Mouse (Mus musculus) CH12.LX (cell line): ENCODE measurements around the gene Clec12a. TPM values are rescaled to one million over a fixed set of nuclear protein-coding genes. Genes with fewer than 3 reads are reported as not detected.
A peak's percentile ranks its signal among the peaks of the same experiment; 100 is the strongest.

Experiments used
- DNase-seq: peaks from one replicate; pipeline ENCODE4 v3.0.0-alpha.2; 2013; ENCODE audit errors: extremely low read depth
- H3K27ac ChIP-seq: 2 replicates; pipeline ENCODE4 v1.5.1; 2012; ENCODE audit warnings: low read depth, mild to moderate bottlenecking, control low read depth, moderate library complexity; ENCODE audit not compliant: insufficient read depth
- H3K27me3 ChIP-seq: replicated peaks from 2 replicates; pipeline ENCODE3; 2012; ENCODE audit warnings: inconsistent platforms
- H3K36me3 ChIP-seq, 2 experiments: replicated peaks in 1 of 2; 2 replicates each; pipeline versions ENCODE3 to v1.6.1; 2012; ENCODE audit warnings: inconsistent platforms in 1 of 2, low read length in 1 of 2, mild to moderate bottlenecking in 1 of 2, mixed read lengths in 1 of 2, moderate library complexity in 1 of 2; ENCODE audit not compliant: control insufficient read depth in 1 of 2, insufficient read depth in 1 of 2
- H3K4me1 ChIP-seq, 2 experiments: 2 replicates each; pipeline ENCODE4 v1.6.1; 2012; ENCODE audit warnings: inconsistent platforms in 1 of 2, moderate library complexity in 1 of 2; ENCODE audit not compliant: insufficient read depth in 2 of 2, control insufficient read depth in 1 of 2
- H3K4me2 ChIP-seq: 2 replicates; pipeline ENCODE4 v1.6.1; 2012; ENCODE audit warnings: low read depth, mild to moderate bottlenecking, control low read depth; ENCODE audit not compliant: poor library complexity, insufficient read depth, severe bottlenecking
- H3K4me3 ChIP-seq, 3 experiments: fragments of 150-350 bp in 1 of 3; sonication (generic) in 1 of 3; replicated peaks in 1 of 3; 2 replicates each; pipeline versions ENCODE3 to v1.5.1; 2011 to 2012; ENCODE audit warnings: low read depth in 2 of 3, low read length in 2 of 3, mild to moderate bottlenecking in 2 of 3, moderate library complexity in 2 of 3, control low read depth in 1 of 3, improper control_type of control experiment in 1 of 3, inconsistent platforms in 1 of 3, mixed read lengths in 1 of 3; ENCODE audit not compliant: poor library complexity in 1 of 3
- H3K79me2 ChIP-seq: replicated peaks from 2 replicates; pipeline ENCODE4 v1.6.1; 2012; ENCODE audit warnings: mild to moderate bottlenecking, moderate library complexity; ENCODE audit not compliant: control insufficient read depth, poor library complexity, insufficient read depth, severe bottlenecking; ENCODE audit errors: extremely low read depth
- H3K9ac ChIP-seq: 2 replicates; pipeline ENCODE4 v1.6.1; 2012; ENCODE audit warnings: low read depth, mild to moderate bottlenecking, control low read depth, moderate library complexity; ENCODE audit not compliant: insufficient read depth
- H3K9me3 ChIP-seq: replicated peaks from 2 replicates; pipeline ENCODE3; 2012; ENCODE audit warnings: low read length, inconsistent platforms, mixed read lengths
- CHD1 ChIP-seq: IDR thresholded peaks from 2 replicates; pipeline ENCODE4 v1.6.1; 2012; ENCODE audit warnings: low read depth, low read length, improper control_type of control experiment, inconsistent platforms
- CTCF ChIP-seq, 2 experiments: IDR thresholded peaks in 1 of 2; conservative IDR thresholded peaks in 1 of 2; 2 replicates each; pipeline ENCODE4 v1.5.1; 2011 to 2012; ENCODE audit warnings: low read depth in 2 of 2, low read length in 2 of 2, improper control_type of control experiment in 1 of 2, inconsistent platforms in 1 of 2, mild to moderate bottlenecking in 1 of 2, moderate library complexity in 1 of 2
- ELF1 ChIP-seq: IDR thresholded peaks from 2 replicates; pipeline ENCODE4 v1.6.1; 2014; ENCODE audit warnings: low read depth, mild to moderate bottlenecking, inconsistent platforms, low read length, improper control_type of control experiment
- EP300 ChIP-seq: IDR thresholded peaks from 2 replicates; pipeline ENCODE4 v1.6.1; 2011; ENCODE audit warnings: low read length, improper control_type of control experiment
- GABPA ChIP-seq: IDR thresholded peaks from 2 replicates; pipeline ENCODE4 v1.6.1; 2012; ENCODE audit warnings: low read depth, low read length, improper control_type of control experiment, inconsistent platforms; ENCODE audit not compliant: insufficient replicate concordance
- IRF4 ChIP-seq: IDR thresholded peaks from 2 replicates; pipeline ENCODE4 v1.6.1; 2014; ENCODE audit warnings: low read depth, mild to moderate bottlenecking, inconsistent platforms, low read length, improper control_type of control experiment
- JUND ChIP-seq: conservative IDR thresholded peaks from 2 replicates; pipeline ENCODE4 v1.6.1; 2011; ENCODE audit warnings: low read depth, low read length, improper control_type of control experiment
- KAT2A ChIP-seq: IDR thresholded peaks from 2 replicates; pipeline ENCODE4 v1.6.1; 2012; ENCODE audit warnings: low read length, improper control_type of control experiment, inconsistent platforms; ENCODE audit not compliant: insufficient replicate concordance
- MAFK ChIP-seq: IDR thresholded peaks from 2 replicates; pipeline ENCODE4 v1.6.1; 2011; ENCODE audit warnings: low read length, improper control_type of control experiment; ENCODE audit not compliant: insufficient replicate concordance
- MAX ChIP-seq: IDR thresholded peaks from 2 replicates; pipeline ENCODE4 v1.6.1; 2011; ENCODE audit warnings: low read length, improper control_type of control experiment
- MAZ ChIP-seq: IDR thresholded peaks from 2 replicates; pipeline ENCODE4 v1.6.1; 2012; ENCODE audit warnings: low read depth, mild to moderate bottlenecking, inconsistent platforms, low read length, improper control_type of control experiment, moderate library complexity
- MXI1 ChIP-seq: IDR thresholded peaks from 2 replicates; pipeline ENCODE4 v1.6.1; 2011; ENCODE audit warnings: mild to moderate bottlenecking, low read depth, low read length, improper control_type of control experiment
- MYC ChIP-seq: IDR thresholded peaks from 2 replicates; pipeline ENCODE4 v1.6.1; 2011; ENCODE audit warnings: low read depth, mild to moderate bottlenecking, improper control_type of control experiment, low read length
- NRF1 ChIP-seq: IDR thresholded peaks from 2 replicates; pipeline ENCODE4 v1.6.1; 2014; ENCODE audit warnings: low read depth, mild to moderate bottlenecking, inconsistent platforms, low read length, improper control_type of control experiment, moderate library complexity
- PAX5 ChIP-seq: IDR thresholded peaks from 2 replicates; pipeline ENCODE4 v1.6.1; 2012; ENCODE audit warnings: low read length, inconsistent platforms, mixed read lengths
- POLR2A ChIP-seq: IDR thresholded peaks from 2 replicates; pipeline ENCODE4 v1.6.1; 2011; ENCODE audit warnings: low read depth, mild to moderate bottlenecking, improper control_type of control experiment, low read length
- POLR2AphosphoS2 ChIP-seq: IDR thresholded peaks from 2 replicates; pipeline ENCODE4 v1.6.1; 2011; ENCODE audit warnings: low read depth, low read length, improper control_type of control experiment
- RAD21 ChIP-seq: IDR thresholded peaks from 2 replicates; pipeline ENCODE4 v1.6.1; 2011; ENCODE audit warnings: low read depth, mild to moderate bottlenecking, low read length, improper control_type of control experiment, moderate library complexity
- TCF12 ChIP-seq: IDR thresholded peaks from 2 replicates; pipeline ENCODE4 v1.6.1; 2014; ENCODE audit warnings: low read depth, mild to moderate bottlenecking, inconsistent platforms, low read length, improper control_type of control experiment
- UBTF ChIP-seq: IDR thresholded peaks from 2 replicates; pipeline ENCODE4 v1.6.1; 2012; ENCODE audit warnings: low read depth, mild to moderate bottlenecking, inconsistent platforms, low read length, improper control_type of control experiment, moderate library complexity
- USF1 ChIP-seq: IDR thresholded peaks from 2 replicates; pipeline ENCODE4 v1.6.1; 2014; ENCODE audit warnings: low read depth, mild to moderate bottlenecking, inconsistent platforms, low read length, improper control_type of control experiment
- USF2 ChIP-seq: conservative IDR thresholded peaks from 2 replicates; pipeline ENCODE4 v1.6.1; 2011; ENCODE audit warnings: low read depth, low read length, improper control_type of control experiment
- ZC3H11A ChIP-seq: IDR thresholded peaks from 2 replicates; pipeline ENCODE4 v1.6.1; 2012; ENCODE audit warnings: low read depth, mild to moderate bottlenecking, inconsistent platforms, low read length, improper control_type of control experiment
- ZNF384 ChIP-seq: IDR thresholded peaks from 2 replicates; pipeline ENCODE4 v1.6.1; 2012; ENCODE audit warnings: low read depth, low read length, improper control_type of control experiment, inconsistent platforms
- dilution Hi-C: fragments of 300-500 bp; cut with MboI; formaldehyde crosslinking; loops from 2 replicates; pipeline ENCODE4 v1.14.3; 2020; ENCODE audit warnings: low sequenced_read_pairs; ENCODE audit not compliant: extremely low pct_unique_long_range_greater_than_20kb, extremely low pct_ligation_motif_present
- in situ Hi-C: fragments of 300-500 bp; cut with MboI; formaldehyde crosslinking; loops from 3 replicates; pipeline ENCODE4 v1.14.3; 2019; ENCODE audit warnings: low sequenced_read_pairs, low pct_ligation_motif_present, low pct_unique_long_range_greater_than_20kb, mixed read lengths
- polyA plus RNA-seq: library from polyadenylated mRNA; unstranded; fragments of >175 nt; gene quantifications from 2 replicates; pipeline ENCODE4 v1.2.1, GENCODE M21; 2012; ENCODE audit warnings: low read depth; ENCODE audit not compliant: insufficient read length
- total RNA-seq, 2 experiments: library from RNA; depleted of rRNA; stranded (reverse); fragments of 300-350 nt in 1 of 2; fragments of >200 nt in 1 of 2; gene quantifications; 2 replicates each; pipeline ENCODE4 v1.2.3; 2012 to 2014

Clec12a gene
- total and polyA plus RNA-seq, 3 experiments: 1.7 to 11.9 (median 8.0) TPM

- TF ChIP-seq POLR2AphosphoS2 (no peak), RAD21 (peak; percentile 97), GABPA (no peak), MYC (peak; percentile 57; the same call in 1 of the 2 replicates), NRF1 (no peak), MAZ (no peak), CTCF (conservative IDR thresholded peaks at IDR 0.05 in 1 of 2, IDR thresholded peaks at IDR 0.05 in 1 of 2; ENCODE audit: low read depth in 2 of 2, low read length in 2 of 2) (peak; percentile 70 to 96), PAX5 (no peak), MAFK (no peak), UBTF (no peak), MXI1 (no peak), USF2 (no peak), USF1 (no peak)
Measured at GRCm38 (mm10) chr6:129333674-129334078, 8.8 kb upstream of the Clec12a start (continued).

- no peak for DNase-seq
- Histone ChIP-seq H3K27me3 (no peaks in the 10 kb centered on the region), H3K9me3 (no peaks in the 10 kb centered on the region), H3K36me3 (no peaks in the 10 kb centered on the region), H3K4me2 (no peak overlapping the region), H3K4me1 (peaks cover 5 to 18% of the 10 kb centered on the region in 2 experiments; a peak in 3 of 4 replicates), H3K27ac (no peak overlapping the region), H3K79me2 (no peaks in the 10 kb centered on the region), H3K9ac (no peak overlapping the region), H3K4me3 (no peak overlapping the region)
- TF ChIP-seq POLR2A (no peak), POLR2AphosphoS2 (no peak), EP300 (no peak), USF2 (no peak), NRF1 (no peak), JUND (no peak), IRF4 (no peak), GABPA (no peak), ZC3H11A (no peak), ZNF384 (no peak), MAZ (no peak), CHD1 (no peak), KAT2A (no peak), ELF1 (no peak), MAX (no peak), TCF12 (no peak), RAD21 (no peak), CTCF (conservative IDR thresholded peaks at IDR 0.05 in 1 of 2, IDR thresholded peaks at IDR 0.05 in 1 of 2; ENCODE audit: low read depth in 2 of 2, low read length in 2 of 2) (no peak), MYC (no peak)
- dilution Hi-C loops: no loop called here
- in situ Hi-C loops: no loop called here
Measured at GRCm38 (mm10) chr6:129337751-129338150, 4.7 kb upstream of the Clec12a start.
